Mouse (Mus musculus) brain, adult 2 months (tissue): ENCODE measurements at regions not wholly inside any gene's neighbourhood (a gene's known extent, or its start where the extent isn't known, plus 50 kb on each side); places are given as distances from the start of the nearest gene placed in this dataset.

Experiments
- DNase-seq: peaks from one replicate; pipeline ENCODE4 v3.0.0; 2011; ENCODE audit warnings: low read depth, low spot score

DNA sequence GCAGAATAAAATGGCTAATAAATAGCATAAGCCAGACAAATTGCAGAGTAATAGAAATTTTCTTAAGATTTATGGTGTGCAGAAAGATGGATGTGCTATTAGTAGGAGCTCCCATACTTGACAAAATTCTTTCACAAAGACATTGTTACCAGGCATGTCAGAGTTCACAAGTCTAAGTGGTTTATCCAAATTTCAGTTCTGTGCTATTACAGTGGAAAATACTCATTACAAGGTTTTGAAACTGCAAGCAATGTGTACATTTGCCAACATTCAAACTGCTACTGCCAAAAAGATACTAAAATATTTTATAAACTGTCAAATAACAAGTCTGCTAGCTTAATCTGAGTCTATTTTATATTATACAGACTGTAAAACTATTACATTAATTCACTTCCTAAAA lies 1550.2 kb upstream of the Acvr2a start:
- DNase-seq, result no peak

DNA sequence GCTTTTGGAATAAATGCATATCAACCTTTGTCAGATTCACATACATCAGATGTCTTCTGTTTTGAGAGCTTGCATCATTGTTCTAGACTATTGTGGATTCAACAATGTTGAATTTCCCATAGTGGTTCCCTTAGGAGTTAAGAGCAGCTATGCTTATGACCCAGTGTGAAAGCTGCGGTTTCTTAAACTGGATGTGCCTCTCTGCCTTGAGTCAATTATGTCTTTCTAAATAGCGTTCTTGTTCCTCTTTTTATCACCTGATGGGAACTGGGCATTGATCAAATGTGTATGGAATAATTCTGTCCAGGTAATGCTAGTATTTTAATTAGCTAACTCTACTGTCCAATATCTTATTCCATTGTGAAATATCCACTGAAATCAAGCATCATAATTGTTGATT lies 1548.0 kb upstream of the Acvr2a start:
- no peak for DNase-seq

GRCm38 (mm10) chr2:47295546-47295945 lies 1518.4 kb upstream of the Acvr2a start:
- peak; percentile 57 for DNase-seq

DNA sequence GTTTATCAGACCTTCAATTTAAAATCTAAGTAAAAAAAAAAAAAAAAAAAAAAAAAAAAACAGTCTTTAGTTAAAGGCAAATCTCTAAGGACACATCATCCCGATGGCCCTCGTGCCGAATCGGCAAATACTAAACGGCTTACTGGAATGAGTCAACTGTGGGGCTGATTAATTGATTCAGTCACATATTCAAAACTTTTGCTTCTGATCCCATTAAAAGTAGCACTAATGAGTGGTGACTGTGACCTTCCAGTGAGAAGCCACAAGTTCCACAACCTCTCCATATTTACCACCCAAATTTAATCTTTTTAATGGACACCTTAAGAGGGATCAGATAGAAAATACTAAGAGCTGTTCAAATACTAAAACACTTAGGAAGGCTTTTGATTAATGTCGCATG lies 1511.9 kb upstream of the Acvr2a start:
- DNase-seq, result no peak

DNA sequence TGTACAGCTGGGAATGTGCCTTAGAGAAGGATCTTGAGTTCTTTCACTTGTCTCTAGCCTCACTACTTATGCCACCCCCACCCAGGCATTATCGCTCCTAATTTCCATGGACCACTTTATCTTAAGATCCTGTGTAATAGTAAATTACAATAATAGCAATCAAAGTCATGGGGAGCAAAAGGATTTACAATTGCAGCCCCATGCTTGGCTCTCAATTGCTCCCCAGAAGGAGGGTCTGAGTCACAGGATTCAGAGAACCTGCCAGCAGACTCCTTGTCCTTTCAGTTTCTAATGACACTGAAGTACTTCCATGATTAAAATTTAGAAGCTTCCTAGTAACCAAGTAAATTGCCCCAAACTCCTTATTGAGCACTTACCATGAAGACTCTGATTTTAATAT lies 1483.3 kb upstream of the Acvr2a start:
- DNase-seq, result peak; percentile 4

GRCm38 (mm10) chr2:47334406-47335113 lies 1479.3 kb upstream of the Acvr2a start:
- peak; percentile 23 for DNase-seq

DNA sequence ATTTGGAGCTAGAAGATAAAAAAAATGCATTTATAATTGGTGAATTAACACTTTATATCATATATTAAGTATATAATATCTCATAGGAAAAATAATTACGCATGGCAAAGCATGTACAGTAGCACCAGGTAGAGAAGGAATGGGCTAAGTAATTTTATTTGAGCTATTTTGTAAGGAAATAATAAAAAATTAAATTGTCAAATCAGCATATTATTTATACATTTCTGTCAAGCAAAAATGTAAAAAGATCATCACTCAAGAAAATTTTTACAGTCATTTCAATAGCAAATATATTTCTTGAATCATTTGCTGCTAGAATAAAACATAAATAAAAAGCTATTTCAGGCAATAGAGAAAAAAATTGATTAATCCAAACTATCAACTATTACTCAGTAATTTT lies 1450.4 kb upstream of the Acvr2a start:
- DNase-seq, result no peak

DNA sequence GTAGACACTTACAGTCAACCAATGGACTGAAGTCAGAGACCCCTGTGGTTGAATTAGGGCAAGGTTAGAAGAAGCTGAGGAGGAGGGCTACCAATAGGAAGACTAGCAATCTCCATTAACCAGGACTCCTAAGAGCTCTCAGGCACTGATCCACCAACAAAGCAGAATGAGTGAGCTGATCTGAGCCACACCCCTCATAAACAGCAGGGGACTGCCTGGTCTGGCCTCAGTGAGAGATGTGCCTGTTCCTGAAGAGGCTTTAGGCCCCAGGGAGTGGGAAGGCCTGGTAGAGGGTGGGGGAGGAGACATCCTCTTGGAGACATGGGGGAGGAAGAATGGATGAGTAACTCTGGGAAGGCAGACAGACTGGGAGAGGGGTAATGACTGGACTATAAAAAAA lies 1445.6 kb upstream of the Acvr2a start:
- DNase-seq, result no peak
